In genomic region chr3:56182371-56183158, GRCm38 (mm10) we compare ENCODE assay signal across 8 mouse cellular contexts. TPM values are rescaled to one million over a fixed set of nuclear protein-coding genes. Genes with fewer than 3 reads are reported as not detected.
A peak's percentile ranks its signal among the peaks of the same experiment; 100 is the strongest.
DNase-seq lines count a peak whose midpoint lies in the region; ATAC-seq lines count a peak whose summit lies in the region.

No protein-coding gene starts in this region.

- peak overlapping the region; percentile 97 for H3K27ac ChIP-seq in forebrain, embryonic 10.5 days
- peak overlapping the region; percentile 99 for H3K27ac ChIP-seq in hindbrain, embryonic 13.5 days
- H3K27ac ChIP-seq in limb, embryonic 10.5 days = peak overlapping the region; percentile 97
- H3K27ac ChIP-seq in midbrain, embryonic 14.5 days (replicated peaks; ENCODE audit: low read depth, low read length) = peak overlapping the region; percentile 97

- peak overlapping the region; percentile 99 for H3K9ac ChIP-seq in hindbrain, embryonic 13.5 days
- peak overlapping the region; percentile 98 for H3K9ac ChIP-seq in midbrain, embryonic 14.5 days (replicated peaks; ENCODE audit: low read length)

- peaks cover 3% of the 10 kb centered on the region; the same call in 1 of the 2 replicates for H3K9me3 ChIP-seq in erythroblast, embryonic 14.5 days (ENCODE audit: control insufficient read depth, low read length)
- no peaks in the 10 kb centered on the region for H3K9me3 ChIP-seq in forebrain, embryonic 10.5 days
- no peaks in the 10 kb centered on the region for H3K9me3 ChIP-seq in hindbrain, embryonic 13.5 days
- no peaks in the 10 kb centered on the region for H3K9me3 ChIP-seq in limb, embryonic 10.5 days (replicated peaks)
- no peaks in the 10 kb centered on the region for H3K9me3 ChIP-seq in midbrain, embryonic 14.5 days (ENCODE audit: control insufficient read depth, low read length)

- H3K27me3 ChIP-seq in erythroblast, embryonic 14.5 days (ENCODE audit: control insufficient read depth) = peaks cover 61% of the 10 kb centered on the region
- H3K27me3 ChIP-seq in forebrain, embryonic 10.5 days (ENCODE audit: poor library complexity, severe bottlenecking) = peaks cover 17% of the 10 kb centered on the region
- no peaks in the 10 kb centered on the region for H3K27me3 ChIP-seq in hindbrain, embryonic 13.5 days
- H3K27me3 ChIP-seq in limb, embryonic 10.5 days (ENCODE audit: low read depth, poor library complexity, severe bottlenecking) = peaks cover 5% of the 10 kb centered on the region; the same call in 1 of the 2 replicates
- H3K27me3 ChIP-seq in midbrain, embryonic 14.5 days (ENCODE audit: control insufficient read depth, insufficient read depth, low read length) = no peaks in the 10 kb centered on the region

- H3K36me3 ChIP-seq in erythroblast, embryonic 14.5 days (ENCODE audit: control insufficient read depth) = no peaks in the 10 kb centered on the region
- no peaks in the 10 kb centered on the region for H3K36me3 ChIP-seq in forebrain, embryonic 10.5 days (replicated peaks)
- no peaks in the 10 kb centered on the region for H3K36me3 ChIP-seq in hindbrain, embryonic 13.5 days
- H3K36me3 ChIP-seq in limb, embryonic 10.5 days = no peaks in the 10 kb centered on the region
- H3K36me3 ChIP-seq in midbrain, embryonic 14.5 days (ENCODE audit: control insufficient read depth, insufficient read depth, low read length) = no peaks in the 10 kb centered on the region

- no peak for ATAC-seq in erythroblast, adult 5-6 weeks (replicated peaks; ENCODE audit: low FRiP score, poor library complexity, severe bottlenecking)
- ATAC-seq in hindbrain, embryonic 13.5 days (ENCODE audit: low FRiP score) = peak; percentile 73
- peak; percentile 65 for ATAC-seq in midbrain, embryonic 14.5 days (ENCODE audit: low FRiP score, low TSS enrichment)

- H3K4me2 ChIP-seq in hindbrain, embryonic 13.5 days = peak overlapping the region; percentile 66
- H3K4me2 ChIP-seq in midbrain, embryonic 14.5 days (ENCODE audit: low read length) = peak overlapping the region; percentile 82

- peak overlapping the region; percentile 65 for H3K4me3 ChIP-seq in erythroblast, embryonic 14.5 days (replicated peaks)
- H3K4me3 ChIP-seq in forebrain, embryonic 10.5 days = peak overlapping the region; percentile 91
- peak overlapping the region; percentile 98 for H3K4me3 ChIP-seq in hindbrain, embryonic 13.5 days
- H3K4me3 ChIP-seq in limb, embryonic 10.5 days = peak overlapping the region; percentile 94
- H3K4me3 ChIP-seq in midbrain, embryonic 14.5 days (replicated peaks; ENCODE audit: low read depth, low read length) = peak overlapping the region; percentile 98

- peak; percentile 62 for DNase-seq in adrenal gland, postnatal 14 days
- peak; percentile 47 for DNase-seq in forebrain, embryonic 10.5 days (ENCODE audit: extremely low spot score, low spot score)
- peak; percentile 57 for DNase-seq in limb, embryonic 10.5 days (ENCODE audit: low spot score)
- peak; percentile 68 for DNase-seq in midbrain, embryonic 14.5 days
- DNase-seq in urinary bladder, postnatal 4 days (ENCODE audit: low spot score in 2 of 2) = no peak

- peaks cover 7% of the 10 kb centered on the region for H3K4me1 ChIP-seq in erythroblast, embryonic 14.5 days (ENCODE audit: control insufficient read depth)
- peaks cover 32% of the 10 kb centered on the region for H3K4me1 ChIP-seq in forebrain, embryonic 10.5 days
- H3K4me1 ChIP-seq in hindbrain, embryonic 13.5 days (replicated peaks) = peaks cover 14% of the 10 kb centered on the region
- peaks cover 19% of the 10 kb centered on the region for H3K4me1 ChIP-seq in limb, embryonic 10.5 days
- H3K4me1 ChIP-seq in midbrain, embryonic 14.5 days (ENCODE audit: control insufficient read depth, insufficient read depth, low read length) = peaks cover 13% of the 10 kb centered on the region

- under 1% methylated on average over 61 of the region's 61 CpGs for WGBS in forebrain, embryonic 10.5 days
- WGBS in hindbrain, embryonic 13.5 days = under 1% methylated on average over 56 of the region's 61 CpGs
- under 1% methylated on average over 59 of the region's 61 CpGs for WGBS in limb, embryonic 10.5 days
- WGBS in midbrain, embryonic 14.5 days = under 1% methylated on average over 58 of the region's 61 CpGs

RNA-seq across cellular contexts. Expression of gene Nbea, which starts 0.9 kb away (rescaled TPM):
- polyA plus RNA-seq in erythroblast, embryonic 14.5 days (2012) = 0.04 TPM in 1 of 2 replicates, not detected in the other
- not detected in 2 replicates for total RNA-seq in erythroblast, adult 5-6 weeks (2015; ENCODE audit: low replicate concordance)
- 0.51 and 0.70 TPM in 2 replicates for total RNA-seq in erythroblast, adult 5-6 weeks (2017; ENCODE audit: low replicate concordance)
- 20.0 and 21.4 TPM in 2 replicates for total RNA-seq in adrenal gland, postnatal 14 days (2021)
- polyA plus RNA-seq in forebrain, embryonic 10.5 days (2016; fragmentation: Nextera tagmentation; extraction: Ambion mirVana) = 6.5 and 8.2 TPM in 2 replicates
- 55.9 and 56.9 TPM in 2 replicates for polyA plus RNA-seq in hindbrain, embryonic 13.5 days (2015; fragmentation: Nextera tagmentation; extraction: Ambion mirVana)
- polyA plus RNA-seq in limb, embryonic 10.5 days (2016; fragmentation: Nextera tagmentation; extraction: Ambion mirVana) = 10.8 and 19.7 TPM in 2 replicates
- 90.6 and 106 TPM in 2 replicates for polyA plus RNA-seq in midbrain, embryonic 14.5 days (2014; fragmentation: Nextera tagmentation; extraction: Ambion mirVana)

Comparison
In these comparisons a context has a peak if more than half of its experiments do, and no peak if none do; other contexts are left out.
1. DNase-seq: peak in adrenal gland, postnatal 14 days (single experiment), forebrain, embryonic 10.5 days (single experiment), limb, embryonic 10.5 days (single experiment) and midbrain, embryonic 14.5 days (single experiment); none in urinary bladder, postnatal 4 days (0 of 2).
2. Peak in every context shown above with its lines, with median percentiles within 50 percentile points of each other: H3K4me3 ChIP-seq and H3K27ac ChIP-seq.